Mouse (Mus musculus): ENCODE measurements around the gene Cog3. TPM values are rescaled to one million over a fixed set of nuclear protein-coding genes. Genes with fewer than 3 reads are reported as not detected.

Gene Cog3
- polyA plus RNA-seq, 1 experiment from 2014 or later: 9.2 TPM

DNA sequence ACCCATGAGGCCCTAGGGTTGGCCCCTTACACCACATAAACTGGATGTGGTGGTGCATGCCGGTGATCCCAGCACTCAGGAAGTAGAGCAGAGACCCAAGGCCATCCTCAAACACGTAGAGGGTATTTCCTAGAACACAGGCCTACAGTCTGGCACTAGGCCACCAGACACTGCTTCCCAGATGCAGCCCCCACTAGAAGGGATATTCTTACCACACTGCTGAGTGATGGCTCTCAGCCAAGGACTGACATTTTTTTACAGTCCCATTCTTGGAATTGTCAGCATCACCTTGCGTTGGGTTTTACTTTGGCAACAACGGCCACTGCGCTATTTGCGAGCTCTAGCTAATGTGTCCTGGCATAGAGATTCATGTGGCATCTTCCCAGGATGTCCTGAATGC lies 93.4 kb downstream of the Cog3 start:
- no peaks in the 10 kb centered on the region for H3K27me3 ChIP-seq (replicated peaks; ENCODE audit: control insufficient read depth, insufficient read depth, low read length)
- H3K27ac ChIP-seq (ENCODE audit: low read depth, low read length): no peak overlapping the region
- no peaks in the 10 kb centered on the region for H3K36me3 ChIP-seq (ENCODE audit: control insufficient read depth, insufficient read depth)
- no peaks in the 10 kb centered on the region for H3K9me3 ChIP-seq (ENCODE audit: control insufficient read depth)
- no peaks in the 10 kb centered on the region for H3K4me1 ChIP-seq (replicated peaks; ENCODE audit: control insufficient read depth, insufficient read depth, low read length)
- whole genome bisulfite sequencing: 85% methylated on average over 6 of the region's 6 CpGs
- ATAC-seq: no peak
- no peak overlapping the region for H3K9ac ChIP-seq (ENCODE audit: low read depth, low read length)
- no peak overlapping the region for H3K4me2 ChIP-seq (replicated peaks; ENCODE audit: low read depth)
- H3K4me3 ChIP-seq (ENCODE audit: low read depth, low read length): no peak overlapping the region
- TF ChIP-seq CTCF (IDR thresholded peaks at IDR 0.05; ENCODE audit: low read depth): no peak

Other genes starting within 250 kb of the Cog3 start
- gene Spert, start 161.4 kb downstream of the Cog3 start, polyA plus RNA-seq (2015; fragmentation: Nextera tagmentation; extraction: Ambion mirVana): not detected in 2 replicates
- not detected in 2 replicates for gene Erich6b, start 112.3 kb downstream of the Cog3 start, polyA plus RNA-seq (2015; fragmentation: Nextera tagmentation; extraction: Ambion mirVana)
- gene Slc25a30, start 32.5 kb upstream of the Cog3 start, polyA plus RNA-seq (2015; fragmentation: Nextera tagmentation; extraction: Ambion mirVana): 2.5 TPM in 2 replicates
- gene Tpt1, start 90.6 kb upstream of the Cog3 start, polyA plus RNA-seq (2015; fragmentation: Nextera tagmentation; extraction: Ambion mirVana): 1,212 and 1,295 TPM in 2 replicates
- gene Kctd4, start 200.5 kb upstream of the Cog3 start, polyA plus RNA-seq (2015; fragmentation: Nextera tagmentation; extraction: Ambion mirVana): 0.39 and 0.50 TPM in 2 replicates